Mouse (Mus musculus): ENCODE measurements around the gene Ldhc.

- TF ChIP-seq CTCF (IDR thresholded peaks at IDR 0.05; ENCODE audit: extremely low read depth, insufficient read depth, low read length) (no peak), POLR2A (IDR thresholded peaks at IDR 0.05; ENCODE audit: extremely low read depth, insufficient read depth, low read length) (no peak)
These were observed 27.7 kb upstream of the Ldhc start for GRCm38 (mm10) chr7:46833266-46833665.

All from cortical plate, adult 2 months (tissue).